Mouse (Mus musculus) liver, embryonic 16.5 days (tissue): Measurements from ENCODE around the gene Flnb. TPM values are rescaled to one million over a fixed set of nuclear protein-coding genes. Genes with fewer than 3 reads are reported as not detected.
A peak's percentile ranks its signal among the peaks of the same experiment; 100 is the strongest.

Source experiments
- ATAC-seq: fragments of 200-750 bp; cut with Nextera tagmentation; 2 replicates; pipeline ENCODE4 v1.8.0; 2017; ENCODE audit warnings: low read depth, mild to moderate bottlenecking, moderate number of reproducible peaks, moderate library complexity
- H3K27ac ChIP-seq: fragments of 300-500 bp; sonication (generic); 2 replicates; pipeline ENCODE4 v1.5.1; 2014; ENCODE audit warnings: mild to moderate bottlenecking, low read length
- H3K27me3 ChIP-seq: fragments of 300-500 bp; sonication (generic); 2 replicates; pipeline ENCODE4 v1.6.1; 2014; ENCODE audit warnings: low read depth, low read length, mixed read lengths; ENCODE audit not compliant: control insufficient read depth, insufficient read depth
- H3K36me3 ChIP-seq: fragments of 300-500 bp; sonication (generic); 2 replicates; pipeline ENCODE4 v1.6.1; 2014; ENCODE audit warnings: mild to moderate bottlenecking; ENCODE audit not compliant: control insufficient read depth, insufficient read depth
- H3K4me1 ChIP-seq: fragments of 300-500 bp; sonication (generic); 2 replicates; pipeline ENCODE4 v1.6.1; 2014; ENCODE audit warnings: low read depth, low read length, mixed read lengths; ENCODE audit not compliant: control insufficient read depth
- H3K4me2 ChIP-seq: fragments of 300-500 bp; sonication (generic); 2 replicates; pipeline ENCODE4 v1.6.1; 2014; ENCODE audit warnings: low read depth, low read length, mixed read lengths
- H3K4me3 ChIP-seq: fragments of 300-500 bp; sonication (generic); 2 replicates; pipeline ENCODE4 v1.5.1; 2014; ENCODE audit warnings: low read depth, mild to moderate bottlenecking, low read length
- H3K9ac ChIP-seq: fragments of 300-500 bp; sonication (generic); 2 replicates; pipeline ENCODE4 v1.6.1; 2014; ENCODE audit warnings: low read depth, low read length
- H3K9me3 ChIP-seq: fragments of 300-500 bp; sonication (generic); replicated peaks from 2 replicates; pipeline ENCODE4 v1.6.1; 2016; ENCODE audit warnings: low read length; ENCODE audit not compliant: control insufficient read depth
- WGBS: fragments of 180-500 bp; shearing (Covaris S2); extraction: QIAGEN DNeasy Blood & Tissue Kit; methylation state at CpG from one replicate; pipeline ENCODE4 v1.1.7; 2014; ENCODE audit not compliant: insufficient replicate concordance; 5-methylcytosine and 5-hydroxymethylcytosine counted together
- polyA plus RNA-seq: library from polyadenylated mRNA; unstranded; fragments of >200 nt; fragmentation: Nextera tagmentation; extraction: Ambion mirVana; gene quantifications from 2 replicates; pipeline ENCODE4 v1.2.1, GENCODE M21; 2015

The Flnb gene
- polyA plus RNA-seq, 1 experiment from 2014 or later: 4.8 TPM

GRCm38 (mm10) chr14:7945261-7945660 is 127.5 kb downstream of the Flnb start:
- Histone ChIP-seq H3K27me3 (no peaks in the 10 kb centered on the region), H3K4me2 (no peak overlapping the region), H3K9me3 (no peaks in the 10 kb centered on the region), H3K4me1 (no peaks in the 10 kb centered on the region; the same call in none of the 2 replicates), H3K27ac (no peak overlapping the region), H3K36me3 (no peaks in the 10 kb centered on the region; the same call in 1 of the 2 replicates), H3K9ac (no peak overlapping the region), H3K4me3 (no peak overlapping the region)
- no peak for ATAC-seq
- WGBS: 50% methylated on average over 5 of the region's 5 CpGs

DNA sequence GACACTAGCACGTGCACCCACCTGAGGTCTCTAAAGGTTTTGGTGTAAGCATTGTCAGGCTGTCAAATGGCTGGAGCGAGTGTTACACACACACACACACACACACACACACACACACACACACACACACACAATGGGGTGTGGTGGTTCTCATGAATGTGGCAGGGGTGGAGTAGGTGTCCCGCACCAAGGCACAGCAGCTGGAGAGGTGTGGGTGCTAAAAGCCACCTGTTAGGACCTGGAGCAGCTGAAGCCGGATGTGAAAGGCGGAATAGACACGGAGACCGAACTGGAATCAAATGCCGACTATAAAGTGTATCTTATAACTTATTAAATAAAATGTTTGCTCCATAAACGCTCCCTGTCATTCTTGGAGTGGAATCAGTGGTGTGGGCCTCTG is 133.5 kb downstream of the Flnb start:
- H3K27me3 ChIP-seq: no peaks in the 10 kb centered on the region
- H3K4me2 ChIP-seq: no peak overlapping the region
- H3K4me3 ChIP-seq: no peak overlapping the region
- WGBS: 79% methylated on average over 9 of the region's 9 CpGs
- H3K4me1 ChIP-seq: peaks cover 4% of the 10 kb centered on the region; the same call in 1 of the 2 replicates
- ATAC-seq: no peak
- H3K9ac ChIP-seq: no peak overlapping the region
- no peak overlapping the region for H3K27ac ChIP-seq
- no peaks in the 10 kb centered on the region; the same call in 1 of the 2 replicates for H3K36me3 ChIP-seq
- H3K9me3 ChIP-seq: no peaks in the 10 kb centered on the region

- H3K9me3 ChIP-seq: no peaks in the 10 kb centered on the region
- peak; percentile 90 for ATAC-seq
- H3K27ac ChIP-seq: peak overlapping the region; percentile 77
- H3K4me1 ChIP-seq: peaks cover 4% of the 10 kb centered on the region; the same call in 1 of the 2 replicates
- H3K27me3 ChIP-seq: no peaks in the 10 kb centered on the region
- H3K4me3 ChIP-seq: no peak overlapping the region
- no peaks in the 10 kb centered on the region; the same call in 1 of the 2 replicates for H3K36me3 ChIP-seq
- peak overlapping the region; percentile 25 for H3K4me2 ChIP-seq
- WGBS: 34% methylated on average over 12 of the region's 12 CpGs
- H3K9ac ChIP-seq: no peak overlapping the region
These were observed 135.0 kb downstream of the Flnb start for GRCm38 (mm10) chr14:7952610-7953254.

DNA sequence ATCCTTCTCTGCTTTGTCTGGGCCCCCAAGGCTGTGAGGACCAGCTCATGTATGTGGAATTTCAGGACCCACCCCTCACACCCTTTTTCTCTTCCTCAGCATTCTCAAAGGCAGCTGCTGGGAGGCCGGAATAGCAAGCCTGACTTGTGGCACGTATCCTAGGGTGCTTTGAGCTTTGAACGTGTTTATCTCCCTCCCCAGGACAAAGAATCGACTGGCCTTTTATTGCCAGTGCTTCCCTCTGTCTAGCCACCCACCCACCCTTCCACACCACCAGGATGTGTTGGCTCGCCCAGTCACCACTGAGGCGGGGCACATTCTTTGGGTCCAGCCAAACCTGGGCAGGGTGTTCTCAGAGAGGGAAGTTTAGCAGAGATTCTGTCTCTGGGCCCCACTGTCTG is 136.3 kb downstream of the Flnb start:
- H3K27me3 ChIP-seq: no peaks in the 10 kb centered on the region
- H3K4me3 ChIP-seq: no peak overlapping the region
- H3K4me1 ChIP-seq: peaks cover 4% of the 10 kb centered on the region; the same call in 1 of the 2 replicates
- H3K36me3 ChIP-seq: no peaks in the 10 kb centered on the region
- H3K27ac ChIP-seq: no peak overlapping the region
- no peaks in the 10 kb centered on the region for H3K9me3 ChIP-seq
- 54% methylated on average over 6 of the region's 6 CpGs for WGBS
- no peak for ATAC-seq
- H3K4me2 ChIP-seq: no peak overlapping the region
- no peak overlapping the region for H3K9ac ChIP-seq

- H3K4me2 ChIP-seq: no peak overlapping the region
- no peak overlapping the region for H3K9ac ChIP-seq
- H3K27ac ChIP-seq: no peak overlapping the region
- no peak for ATAC-seq
- peaks cover 4% of the 10 kb centered on the region; the same call in 1 of the 2 replicates for H3K4me1 ChIP-seq
- H3K36me3 ChIP-seq: no peaks in the 10 kb centered on the region
- 70% methylated on average over 10 of the region's 10 CpGs for WGBS
- H3K27me3 ChIP-seq: no peaks in the 10 kb centered on the region
- H3K4me3 ChIP-seq: no peak overlapping the region
- H3K9me3 ChIP-seq: no peaks in the 10 kb centered on the region
These were observed 138.7 kb downstream of the Flnb start for GRCm38 (mm10) chr14:7956427-7956826.

DNA sequence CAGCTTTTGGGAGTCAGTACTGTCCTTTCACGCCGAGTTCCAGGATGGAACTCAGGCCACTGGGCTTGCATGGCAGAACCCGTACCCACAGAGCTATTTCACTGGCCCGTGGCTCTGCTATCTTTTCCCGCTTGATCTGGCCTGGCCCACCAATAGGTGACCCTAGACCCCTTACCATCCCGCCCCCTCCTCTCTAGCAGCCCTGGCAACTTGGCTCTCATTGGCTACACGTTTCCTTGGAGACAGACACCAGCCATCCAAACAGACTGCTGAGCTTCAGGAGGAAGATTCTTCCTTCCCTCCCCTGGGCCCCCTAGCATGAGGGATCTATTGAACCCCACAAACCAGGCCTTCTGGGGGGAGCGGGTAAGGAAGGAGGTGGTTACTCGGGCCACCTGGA is 139.3 kb downstream of the Flnb start, which contains the start of gene Gm45521:
Gm45521 (plus strand) TSS at position 240 of the 400 bp plus-strand sequence.
- WGBS: 66% methylated on average over 9 of the region's 9 CpGs
- Histone ChIP-seq H3K36me3 (no peaks in the 10 kb centered on the region), H3K27ac (no peak within 1 kb of the TSS)

DNA sequence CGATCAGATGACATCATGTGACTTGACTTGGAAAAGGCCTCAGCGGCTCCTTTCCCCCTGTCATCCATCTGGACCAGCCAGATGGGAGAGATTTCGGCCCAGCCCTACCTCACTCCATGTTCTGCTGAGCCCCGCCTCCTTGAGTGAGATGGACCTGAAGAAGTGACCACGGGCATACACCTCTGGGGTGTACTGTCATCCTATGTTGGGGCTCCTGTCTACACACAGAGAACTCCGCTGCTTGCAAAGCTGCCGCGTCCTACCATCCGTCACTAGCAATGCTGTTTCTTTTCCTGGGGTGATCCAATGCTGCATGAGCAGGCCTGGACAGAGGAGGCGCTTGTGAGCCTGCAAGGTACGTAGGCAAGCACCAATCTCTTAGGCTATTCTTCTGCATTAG is 142.9 kb downstream of the Flnb start:
- H3K9me3 ChIP-seq: no peaks in the 10 kb centered on the region
- ATAC-seq: no peak
- H3K4me2 ChIP-seq: no peak overlapping the region
- 55% methylated on average over 11 of the region's 11 CpGs for WGBS
- no peaks in the 10 kb centered on the region for H3K36me3 ChIP-seq
- H3K27me3 ChIP-seq: no peaks in the 10 kb centered on the region
- H3K4me1 ChIP-seq: no peaks in the 10 kb centered on the region
- no peak overlapping the region for H3K4me3 ChIP-seq
- H3K27ac ChIP-seq: no peak overlapping the region
- H3K9ac ChIP-seq: no peak overlapping the region

More for the DNA sequence above, 139.3 kb downstream of the Flnb start, which contains the start of gene Gm45521:
- Histone ChIP-seq H3K9me3 (no peaks in the 10 kb centered on the region), H3K9ac (no peak within 1 kb of the TSS), H3K4me1 (peaks cover 4% of the 10 kb centered on the region; the same call in 1 of the 2 replicates), H3K4me2 (no peak within 1 kb of the TSS), H3K4me3 (no peak within 1 kb of the TSS), H3K27me3 (no peaks in the 10 kb centered on the region)
- no peak for ATAC-seq

DNA sequence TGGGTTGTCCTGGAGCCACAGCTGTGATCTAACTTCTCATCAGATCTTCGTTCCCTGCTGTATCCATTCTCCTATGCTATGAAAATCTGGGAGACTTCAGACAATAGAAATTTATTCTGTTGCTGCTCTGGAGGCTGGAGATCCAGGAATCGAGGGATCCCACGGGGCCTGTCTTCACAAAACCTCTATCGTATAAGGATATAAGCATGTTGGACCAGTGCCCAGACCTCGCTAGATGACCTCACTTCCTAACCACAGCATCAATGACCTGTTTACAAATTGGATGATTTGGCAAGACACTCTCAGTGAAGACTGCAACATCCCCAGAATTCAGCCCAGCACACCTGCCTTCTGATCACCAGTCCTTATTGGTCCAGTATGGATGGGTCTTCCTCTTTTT is 144.0 kb downstream of the Flnb start:
- no peak overlapping the region for H3K4me3 ChIP-seq
- H3K9me3 ChIP-seq: no peaks in the 10 kb centered on the region
- no peak overlapping the region for H3K9ac ChIP-seq
- no peaks in the 10 kb centered on the region for H3K27me3 ChIP-seq
- no peak overlapping the region for H3K4me2 ChIP-seq
- H3K36me3 ChIP-seq: no peaks in the 10 kb centered on the region
- H3K4me1 ChIP-seq: no peaks in the 10 kb centered on the region
- ATAC-seq: no peak
- no peak overlapping the region for H3K27ac ChIP-seq
- 55% methylated on average over 5 of the region's 5 CpGs for WGBS

DNA sequence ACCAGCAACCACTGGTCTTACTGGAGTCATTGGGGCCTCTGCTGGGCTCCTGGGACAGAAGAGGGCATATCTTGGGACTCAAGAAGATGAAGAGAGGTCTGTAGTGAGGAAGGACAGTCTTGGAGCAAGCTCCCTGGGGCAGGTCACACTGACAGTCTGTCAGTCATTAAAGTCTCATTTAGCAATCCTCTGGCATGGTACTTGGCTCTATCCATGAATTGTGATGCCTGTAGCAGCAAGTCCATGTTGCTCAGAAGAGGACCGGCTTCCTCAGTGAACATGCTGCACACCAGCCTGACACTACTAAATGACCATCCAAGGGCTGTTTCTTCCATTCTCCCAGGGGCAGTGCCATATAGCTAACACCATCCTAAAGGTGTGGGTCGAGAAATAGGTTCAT is 144.9 kb downstream of the Flnb start:
- Histone ChIP-seq H3K9ac (no peak overlapping the region), H3K36me3 (no peaks in the 10 kb centered on the region), H3K4me2 (no peak overlapping the region), H3K27me3 (no peaks in the 10 kb centered on the region), H3K27ac (no peak overlapping the region), H3K9me3 (no peaks in the 10 kb centered on the region), H3K4me3 (no peak overlapping the region), H3K4me1 (no peaks in the 10 kb centered on the region)
- ATAC-seq: no peak
- WGBS: 61% methylated on average over 2 of the region's 2 CpGs
